Mouse (Mus musculus) embryonic fibroblast, embryonic 13.5 days (primary cell): ENCODE data around the gene Mylk.

Source experiments
- CTCF ChIP-seq: IDR thresholded peaks from 2 replicates; pipeline ENCODE4 v1.5.1; 2011; ENCODE audit warnings: mild to moderate bottlenecking, control low read depth, low read length, moderate library complexity, borderline replicate concordance; ENCODE audit not compliant: insufficient read depth
- POLR2A ChIP-seq: IDR thresholded peaks from 2 replicates; pipeline ENCODE4 v1.6.1; 2011; ENCODE audit warnings: low read depth, mild to moderate bottlenecking, control low read depth, low read length, moderate library complexity

DNA sequence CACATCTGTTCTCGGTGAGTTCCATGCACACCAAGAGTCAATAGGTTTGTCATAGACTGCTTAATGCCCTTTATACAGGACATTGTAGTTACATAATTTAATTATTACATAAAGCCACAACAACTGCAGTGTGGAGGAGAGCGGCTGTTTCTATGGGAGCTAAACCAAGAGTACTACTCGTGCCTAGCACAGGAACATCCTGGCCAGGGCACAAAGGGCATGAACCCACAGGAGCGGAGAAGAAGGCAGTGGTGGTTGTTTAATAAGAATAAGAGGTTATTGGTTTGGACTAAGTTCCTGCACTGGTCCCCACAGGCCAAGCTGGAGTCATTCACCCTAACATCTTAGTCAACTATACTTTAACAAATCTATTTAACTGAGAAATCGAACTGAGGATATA lies 261.2 kb downstream of the Mylk start:
- TF ChIP-seq CTCF (no peak), POLR2A (no peak)
